Mouse (Mus musculus): ENCODE results near the gene Slc30a1. TPM values are rescaled to one million over a fixed set of nuclear protein-coding genes. Genes with fewer than 3 reads are reported as not detected.
A peak's percentile ranks its signal among the peaks of the same experiment; 100 is the strongest.

The Slc30a1 gene
- polyA plus RNA-seq, 1 experiment from 2014 or later: 3.1 TPM

DNA sequence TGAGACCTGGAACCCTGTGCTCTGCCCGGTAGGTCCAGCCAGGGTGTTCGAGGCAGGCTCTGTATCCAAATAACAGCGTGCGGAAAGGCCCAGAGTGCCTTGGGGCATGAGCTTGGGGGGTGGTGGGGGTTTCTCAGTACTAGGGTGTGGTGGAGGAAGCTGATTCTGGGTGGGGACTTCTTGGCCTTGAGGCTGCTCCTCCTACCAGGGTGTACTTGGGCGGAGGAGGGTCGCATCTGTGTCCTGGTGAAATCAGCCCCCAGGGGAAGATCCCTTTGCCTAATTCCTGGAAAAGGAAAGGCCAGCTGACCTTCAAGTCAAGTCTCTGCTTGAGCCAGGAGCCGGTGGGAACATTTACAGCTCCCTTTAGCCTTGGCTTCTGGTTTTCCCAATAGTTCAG is 39.7 kb downstream of the Slc30a1 start:
- Histone ChIP-seq H3K27ac (replicated peaks in 1 of 2; ENCODE audit: control insufficient read depth in 1 of 2, insufficient read depth in 1 of 2, low read depth in 2 of 2, low read length in 2 of 2) (no peak overlapping the region), H3K4me2 (ENCODE audit: low read length) (no peak overlapping the region), H3K9ac (ENCODE audit: low read length) (no peak overlapping the region), H3K4me1 (ENCODE audit: control insufficient read depth in 2 of 2, insufficient read depth in 2 of 2, low read length in 2 of 2) (peaks cover 0 to 2% of the 10 kb centered on the region in 2 experiments; a peak in 2 of 4 replicates), H3K9me3 (ENCODE audit: control insufficient read depth, low read length) (no peaks in the 10 kb centered on the region), H3K36me3 (ENCODE audit: control insufficient read depth, insufficient read depth, low read length) (no peaks in the 10 kb centered on the region), H3K27me3 (ENCODE audit: control insufficient read depth, insufficient read depth, low read length) (no peaks in the 10 kb centered on the region), H3K4me3 (ENCODE audit: control insufficient read depth in 1 of 2, insufficient read depth in 1 of 2, low read depth in 1 of 2, low read length in 2 of 2) (no peak overlapping the region)
- 72% methylated on average over 7 of the region's 7 CpGs for WGBS
- ATAC-seq (ENCODE audit: insufficient number of reproducible peaks, insufficient read depth, low FRiP score, low read depth): no peak

DNA sequence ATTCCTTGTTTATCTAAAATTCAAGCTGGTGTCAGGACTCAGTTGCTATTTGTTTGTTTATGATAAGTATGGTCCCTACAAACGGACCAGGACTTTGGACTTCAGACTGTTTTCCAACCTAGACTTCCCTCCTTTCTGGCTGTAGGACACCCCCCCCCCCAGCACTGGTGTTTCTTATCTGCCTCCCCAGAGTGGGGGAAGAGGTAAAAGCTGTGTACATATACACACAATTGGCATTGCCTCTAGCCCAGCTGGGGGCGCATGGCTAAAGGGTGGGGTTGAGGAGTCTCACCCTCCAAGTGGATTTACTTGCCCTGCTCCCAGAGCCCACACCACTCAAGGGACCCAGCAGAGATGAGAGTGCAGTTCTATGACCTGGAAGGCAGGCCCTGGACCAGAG is 40.3 kb downstream of the Slc30a1 start:
- 0 out of 2 replicates have a peak, but pooled peaks have one; percentile 26 for ATAC-seq (ENCODE audit: insufficient number of reproducible peaks, insufficient read depth, low FRiP score, low read depth)
- Histone ChIP-seq H3K27ac (replicated peaks in 1 of 2; ENCODE audit: control insufficient read depth in 1 of 2, insufficient read depth in 1 of 2, low read depth in 2 of 2, low read length in 2 of 2) (no peak overlapping the region), H3K9ac (ENCODE audit: low read length) (no peak overlapping the region), H3K4me2 (ENCODE audit: low read length) (no peak overlapping the region), H3K9me3 (ENCODE audit: control insufficient read depth, low read length) (no peaks in the 10 kb centered on the region), H3K4me3 (ENCODE audit: control insufficient read depth in 1 of 2, insufficient read depth in 1 of 2, low read depth in 1 of 2, low read length in 2 of 2) (no peak overlapping the region), H3K4me1 (ENCODE audit: control insufficient read depth in 2 of 2, insufficient read depth in 2 of 2, low read length in 2 of 2) (peaks cover 0 to 2% of the 10 kb centered on the region in 2 experiments; a peak in 2 of 4 replicates), H3K36me3 (ENCODE audit: control insufficient read depth, insufficient read depth, low read length) (no peaks in the 10 kb centered on the region), H3K27me3 (ENCODE audit: control insufficient read depth, insufficient read depth, low read length) (no peaks in the 10 kb centered on the region)
- WGBS: 54% methylated on average over 2 of the region's 2 CpGs

DNA sequence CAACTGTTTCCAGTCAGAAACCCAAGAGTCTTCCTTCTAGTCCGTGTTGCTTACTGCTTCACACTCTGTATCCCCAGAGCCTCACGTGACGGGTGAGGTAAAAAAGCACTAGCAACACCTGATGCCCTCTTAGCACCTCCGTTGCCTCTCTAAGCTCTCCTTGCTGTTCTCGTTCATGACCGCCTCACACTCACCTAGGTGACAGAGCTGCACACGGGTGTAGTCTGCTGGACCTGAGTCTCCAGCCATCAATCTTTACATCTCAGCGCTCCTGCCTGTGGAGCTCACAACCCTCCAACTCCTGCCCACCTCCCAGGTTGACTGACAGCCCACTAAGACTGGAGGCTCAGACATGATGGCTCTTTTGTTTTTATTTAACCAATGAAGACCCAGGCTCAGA is 41.2 kb downstream of the Slc30a1 start:
- Histone ChIP-seq H3K27ac (replicated peaks in 1 of 2; ENCODE audit: control insufficient read depth in 1 of 2, insufficient read depth in 1 of 2, low read depth in 2 of 2, low read length in 2 of 2) (no peak overlapping the region), H3K36me3 (ENCODE audit: control insufficient read depth, insufficient read depth, low read length) (no peaks in the 10 kb centered on the region), H3K4me1 (ENCODE audit: control insufficient read depth in 2 of 2, insufficient read depth in 2 of 2, low read length in 2 of 2) (peaks cover 0 to 2% of the 10 kb centered on the region in 2 experiments; a peak in 2 of 4 replicates), H3K4me3 (ENCODE audit: control insufficient read depth in 1 of 2, insufficient read depth in 1 of 2, low read depth in 1 of 2, low read length in 2 of 2) (no peak overlapping the region), H3K9me3 (ENCODE audit: control insufficient read depth, low read length) (no peaks in the 10 kb centered on the region), H3K4me2 (ENCODE audit: low read length) (no peak overlapping the region), H3K9ac (ENCODE audit: low read length) (no peak overlapping the region), H3K27me3 (ENCODE audit: control insufficient read depth, insufficient read depth, low read length) (no peaks in the 10 kb centered on the region)
- no peak for ATAC-seq (ENCODE audit: insufficient number of reproducible peaks, insufficient read depth, low FRiP score, low read depth)
- 76% methylated on average over 8 of the region's 8 CpGs for WGBS

DNA sequence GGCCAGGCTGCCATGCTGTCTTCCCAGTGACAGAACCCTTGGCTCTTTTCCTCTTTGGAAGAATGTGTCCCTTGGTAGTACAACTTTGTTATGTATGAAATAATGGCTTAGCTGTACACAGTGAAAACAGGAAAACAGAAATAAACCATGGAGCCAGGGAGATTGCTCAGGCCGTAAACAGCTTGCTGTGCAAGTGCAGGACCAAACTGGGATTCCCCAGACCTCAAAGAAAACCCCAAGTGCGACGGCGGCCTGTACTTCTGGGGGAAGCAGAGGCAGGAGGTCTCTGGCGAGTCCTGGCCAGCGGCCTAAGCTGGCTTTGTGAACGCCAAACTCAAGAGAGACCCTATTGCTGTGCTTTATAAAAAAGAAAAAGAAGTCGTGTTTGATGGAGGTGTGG is 42.0 kb downstream of the Slc30a1 start:
- 85% methylated on average over 8 of the region's 8 CpGs for WGBS
- Histone ChIP-seq H3K27ac (replicated peaks in 1 of 2; ENCODE audit: control insufficient read depth in 1 of 2, insufficient read depth in 1 of 2, low read depth in 2 of 2, low read length in 2 of 2) (no peak overlapping the region), H3K27me3 (ENCODE audit: control insufficient read depth, insufficient read depth, low read length) (no peaks in the 10 kb centered on the region), H3K36me3 (ENCODE audit: control insufficient read depth, insufficient read depth, low read length) (no peaks in the 10 kb centered on the region), H3K9me3 (ENCODE audit: control insufficient read depth, low read length) (no peaks in the 10 kb centered on the region), H3K4me1 (ENCODE audit: control insufficient read depth in 2 of 2, insufficient read depth in 2 of 2, low read length in 2 of 2) (peaks cover 0 to 2% of the 10 kb centered on the region in 2 experiments; a peak in 2 of 4 replicates), H3K4me2 (ENCODE audit: low read length) (no peak overlapping the region), H3K4me3 (ENCODE audit: control insufficient read depth in 1 of 2, insufficient read depth in 1 of 2, low read depth in 1 of 2, low read length in 2 of 2) (no peak overlapping the region), H3K9ac (ENCODE audit: low read length) (no peak overlapping the region)
- no peak for ATAC-seq (ENCODE audit: insufficient number of reproducible peaks, insufficient read depth, low FRiP score, low read depth)

DNA sequence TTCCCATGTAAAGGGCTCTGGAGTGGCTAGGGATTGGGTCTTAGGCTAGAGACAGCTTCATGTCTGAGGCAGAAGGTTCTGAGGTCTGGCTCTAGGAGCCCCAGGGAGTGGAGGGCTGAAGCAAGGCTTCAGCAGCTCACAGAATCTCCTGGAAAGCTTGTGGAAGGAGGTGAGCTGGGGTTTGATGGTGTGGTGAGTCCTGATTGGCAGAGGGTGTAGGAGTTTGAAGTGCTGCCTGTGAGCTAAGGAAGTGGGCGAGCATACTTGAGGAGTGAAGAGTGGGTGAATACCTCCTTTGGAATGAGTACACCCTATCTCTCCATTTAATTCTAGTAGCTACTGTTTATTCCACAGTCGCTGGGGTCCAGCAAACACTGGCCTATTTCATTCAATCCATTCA is 44.0 kb downstream of the Slc30a1 start:
- H3K27ac ChIP-seq (replicated peaks in 1 of 2; ENCODE audit: control insufficient read depth in 1 of 2, insufficient read depth in 1 of 2, low read depth in 2 of 2, low read length in 2 of 2): no peak overlapping the region
- no peak overlapping the region for H3K4me3 ChIP-seq (ENCODE audit: control insufficient read depth in 1 of 2, insufficient read depth in 1 of 2, low read depth in 1 of 2, low read length in 2 of 2)
- H3K4me1 ChIP-seq (ENCODE audit: control insufficient read depth in 2 of 2, insufficient read depth in 2 of 2, low read length in 2 of 2): no peaks in the 10 kb centered on the region; a peak in 1 of 4 replicates
- WGBS: 54% methylated on average over 2 of the region's 2 CpGs
- no peaks in the 10 kb centered on the region for H3K27me3 ChIP-seq (ENCODE audit: control insufficient read depth, insufficient read depth, low read length)
- no peaks in the 10 kb centered on the region for H3K36me3 ChIP-seq (ENCODE audit: control insufficient read depth, insufficient read depth, low read length)
- H3K9me3 ChIP-seq (ENCODE audit: control insufficient read depth, low read length): no peaks in the 10 kb centered on the region
- H3K9ac ChIP-seq (ENCODE audit: low read length): no peak overlapping the region
- no peak for ATAC-seq (ENCODE audit: insufficient number of reproducible peaks, insufficient read depth, low FRiP score, low read depth)
- no peak overlapping the region for H3K4me2 ChIP-seq (ENCODE audit: low read length)

DNA sequence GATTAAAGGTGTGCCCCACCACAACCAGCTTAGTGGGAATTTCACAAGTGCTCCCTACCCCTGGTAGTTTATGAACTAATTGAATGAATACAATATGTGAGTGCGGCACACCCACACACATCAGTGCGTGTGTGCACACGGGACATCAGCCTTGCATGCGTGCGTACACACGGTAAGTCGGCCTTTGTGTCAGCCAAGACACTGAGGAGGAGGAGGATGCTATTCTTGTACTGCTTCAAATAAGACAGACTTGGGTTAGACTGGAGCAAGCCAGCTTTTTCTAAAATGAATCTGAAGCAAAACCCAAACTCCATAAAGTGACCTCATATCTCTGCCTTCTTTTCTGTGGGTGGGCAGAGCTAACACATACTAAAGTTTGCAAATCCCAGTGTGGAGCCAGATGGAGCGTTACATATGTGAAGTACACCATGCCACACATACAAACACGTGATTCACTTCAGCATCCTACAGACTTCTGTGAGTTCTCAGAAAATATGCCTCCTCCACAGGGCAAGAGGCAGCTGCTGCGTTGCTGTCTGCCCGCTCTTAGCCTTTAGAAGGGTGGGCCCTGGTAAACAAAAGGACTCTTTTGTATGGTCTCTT is 46.3 kb downstream of the Slc30a1 start:
- Histone ChIP-seq H3K9ac (ENCODE audit: low read length) (no peak overlapping the region), H3K27me3 (ENCODE audit: control insufficient read depth, insufficient read depth, low read length) (no peaks in the 10 kb centered on the region), H3K9me3 (ENCODE audit: control insufficient read depth, low read length) (no peaks in the 10 kb centered on the region), H3K27ac (replicated peaks in 1 of 2; ENCODE audit: control insufficient read depth in 1 of 2, insufficient read depth in 1 of 2, low read depth in 2 of 2, low read length in 2 of 2) (no peak overlapping the region), H3K4me2 (ENCODE audit: low read length) (no peak overlapping the region), H3K36me3 (ENCODE audit: control insufficient read depth, insufficient read depth, low read length) (no peaks in the 10 kb centered on the region), H3K4me1 (ENCODE audit: control insufficient read depth in 2 of 2, insufficient read depth in 2 of 2, low read length in 2 of 2) (peaks cover 0 to 3% of the 10 kb centered on the region in 2 experiments; a peak in 1 of 4 replicates), H3K4me3 (ENCODE audit: control insufficient read depth in 1 of 2, insufficient read depth in 1 of 2, low read depth in 1 of 2, low read length in 2 of 2) (no peak overlapping the region)
- WGBS: 86% methylated on average over 11 of the region's 11 CpGs
- no peak for ATAC-seq (ENCODE audit: insufficient number of reproducible peaks, insufficient read depth, low FRiP score, low read depth)

DNA sequence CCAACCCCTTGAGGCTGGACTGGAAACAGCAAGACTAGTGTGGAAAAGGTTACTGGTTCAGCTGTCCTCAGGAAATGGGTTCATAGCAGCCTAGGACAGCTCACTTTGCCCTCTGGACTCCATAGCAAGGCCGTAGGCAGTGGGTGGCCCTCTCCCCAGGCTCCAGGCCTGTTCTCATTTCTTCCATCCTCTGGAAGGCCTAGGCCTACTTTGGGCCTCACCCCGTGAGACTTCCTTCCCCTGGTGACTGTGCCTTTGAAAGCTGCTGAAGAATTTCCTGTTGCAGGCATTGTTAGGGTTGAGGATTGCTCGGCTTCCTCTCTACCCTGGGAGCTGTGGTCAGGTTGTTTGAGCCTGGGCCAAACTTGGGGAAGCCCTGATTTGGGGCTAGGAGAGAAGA is 48.5 kb downstream of the Slc30a1 start:
- Histone ChIP-seq H3K27ac (replicated peaks in 1 of 2; ENCODE audit: control insufficient read depth in 1 of 2, insufficient read depth in 1 of 2, low read depth in 2 of 2, low read length in 2 of 2) (peak overlapping the region; percentile 57 to 64), H3K4me3 (ENCODE audit: control insufficient read depth in 1 of 2, insufficient read depth in 1 of 2, low read depth in 1 of 2, low read length in 2 of 2) (no peak overlapping the region), H3K4me1 (ENCODE audit: control insufficient read depth in 2 of 2, insufficient read depth in 2 of 2, low read length in 2 of 2) (peaks cover 0 to 3% of the 10 kb centered on the region in 2 experiments; a peak in 1 of 4 replicates), H3K4me2 (ENCODE audit: low read length) (no peak overlapping the region), H3K36me3 (ENCODE audit: control insufficient read depth, insufficient read depth, low read length) (no peaks in the 10 kb centered on the region), H3K9me3 (ENCODE audit: control insufficient read depth, low read length) (no peaks in the 10 kb centered on the region), H3K9ac (ENCODE audit: low read length) (no peak overlapping the region), H3K27me3 (ENCODE audit: control insufficient read depth, insufficient read depth, low read length) (no peaks in the 10 kb centered on the region)
- 46% methylated on average over 3 of the region's 3 CpGs for WGBS
- 0 out of 2 replicates have a peak, but pooled peaks have one; percentile 31 for ATAC-seq (ENCODE audit: insufficient number of reproducible peaks, insufficient read depth, low FRiP score, low read depth)

DNA sequence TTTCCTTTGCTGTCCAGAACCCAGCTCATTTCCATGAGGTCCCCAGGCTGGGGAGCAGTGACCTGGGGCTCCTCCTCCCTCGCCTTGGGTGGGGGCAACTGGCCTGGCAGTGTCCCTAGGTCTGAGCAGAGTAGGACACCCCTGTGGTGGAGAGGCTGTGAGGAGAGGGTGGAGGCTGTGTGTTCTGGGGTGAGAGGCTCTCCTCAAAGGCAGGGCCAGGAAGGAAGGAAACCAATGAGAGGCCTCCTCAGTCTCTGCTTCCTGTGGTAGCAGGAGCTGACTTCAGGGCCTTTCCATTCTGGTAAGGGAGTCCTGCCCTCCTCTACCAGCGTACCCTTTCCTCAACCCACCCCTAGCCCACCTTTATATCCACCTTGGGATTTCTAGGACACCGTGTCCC is 49.7 kb downstream of the Slc30a1 start:
- Histone ChIP-seq H3K9me3 (ENCODE audit: control insufficient read depth, low read length) (no peaks in the 10 kb centered on the region), H3K4me2 (ENCODE audit: low read length) (no peak overlapping the region), H3K36me3 (ENCODE audit: control insufficient read depth, insufficient read depth, low read length) (no peaks in the 10 kb centered on the region), H3K27ac (replicated peaks in 1 of 2; ENCODE audit: control insufficient read depth in 1 of 2, insufficient read depth in 1 of 2, low read depth in 2 of 2, low read length in 2 of 2) (peak overlapping the region; percentile 53 to 64; a peak in 3 of 4 replicates), H3K4me1 (ENCODE audit: control insufficient read depth in 2 of 2, insufficient read depth in 2 of 2, low read length in 2 of 2) (peaks cover 0 to 3% of the 10 kb centered on the region in 2 experiments; a peak in 1 of 4 replicates), H3K9ac (ENCODE audit: low read length) (no peak overlapping the region), H3K27me3 (ENCODE audit: control insufficient read depth, insufficient read depth, low read length) (no peaks in the 10 kb centered on the region), H3K4me3 (ENCODE audit: control insufficient read depth in 1 of 2, insufficient read depth in 1 of 2, low read depth in 1 of 2, low read length in 2 of 2) (no peak overlapping the region)
- no peak for ATAC-seq (ENCODE audit: insufficient number of reproducible peaks, insufficient read depth, low FRiP score, low read depth)
- WGBS: 71% methylated on average over 3 of the region's 3 CpGs
